Mouse (Mus musculus) layer of hippocampus, adult 6 months (tissue): ENCODE results near the gene Vps26b. TPM values are rescaled to one million over a fixed set of nuclear protein-coding genes. Genes with fewer than 3 reads are reported as not detected.

Experiments used
- long read RNA-seq, 2 experiments: library from polyadenylated mRNA; unstranded; transcript quantifications; one replicate each; pipeline ENCODE4 v2.0.0; 2019 to 2020
- polyA plus RNA-seq: library from polyadenylated mRNA; unstranded; fragments of <200 nt; fragmentation: Nextera tagmentation; gene quantifications from 2 replicates; pipeline ENCODE4 v1.2.3, GENCODE M21; 2021

Vps26b gene
- polyA plus RNA-seq, result 54.8 and 60.5 TPM in 2 replicates
- long read RNA-seq, experiment 1, transcript Vps26b-201 (6 exons, 3,575 nt), result major isoform, 108 of 140 reads
- long read RNA-seq, experiment 1, partial matches to known transcripts, result 12 of 140 reads
- long read RNA-seq, experiment 1, other reads (novel, unspliced or antisense), result 19 of 140 reads
- long read RNA-seq, experiment 2, transcript Vps26b-201 (6 exons, 3,575 nt), result major isoform, 652 of 700 reads
- long read RNA-seq, experiment 2, partial matches to known transcripts, result 11 of 700 reads
- long read RNA-seq, experiment 2, other reads (novel, unspliced or antisense), result 37 of 700 reads

GRCm38 (mm10) chr9:27029828-27030762 is at the start of gene Vps26b, which contains the start of gene Ncapd3:
Vps26b (minus strand) TSS chr9:27030065.
Ncapd3 (plus strand) TSS chr9:27030175.

GRCm38 (mm10) chr9:26999461-27000395 is 30.1 kb downstream of the Vps26b start, which contains the start of the genes Acad8 and Thyn1:
Acad8 (minus strand) TSS chr9:26999566.
Thyn1 (plus strand) TSS chr9:26999710.

Other genes starting within 250 kb of the Vps26b start
- 0.50 and 1.5 TPM in 2 replicates for gene Glb1l2, start 223.6 kb downstream of the Vps26b start, polyA plus RNA-seq
- gene Glb1l3, start 169.2 kb downstream of the Vps26b start, polyA plus RNA-seq, result not detected in 2 replicates
- gene Gm1110, start 107.0 kb downstream of the Vps26b start, polyA plus RNA-seq, result 0.15 and 0.25 TPM in 2 replicates
- 23.1 and 38.2 TPM in 2 replicates for gene Acad8, start 30.5 kb downstream of the Vps26b start, polyA plus RNA-seq
- 72.4 and 93.4 TPM in 2 replicates for gene Thyn1, start 30.4 kb downstream of the Vps26b start, polyA plus RNA-seq
- 4.8 and 5.0 TPM in 2 replicates for gene Ncapd3, start 110 bp upstream of the Vps26b start, polyA plus RNA-seq
- gene Jam3, start 125.4 kb upstream of the Vps26b start, polyA plus RNA-seq, result 25.3 and 26.8 TPM in 2 replicates